Comparison of ENCODE assay signal across 8 mouse cellular contexts in genomic region chr9:14173631-14174323, GRCm38 (mm10).
DNase-seq lines count a peak whose midpoint lies in the region; ATAC-seq and TF ChIP-seq lines count a peak whose summit lies in the region.

No protein-coding gene starts in this region.

- 19% methylated on average over 11 of the region's 11 CpGs for WGBS in forebrain, embryonic 13.5 days
- WGBS in heart, embryonic 16.5 days = 21% methylated on average over 11 of the region's 11 CpGs
- WGBS in kidney, postnatal 0 days = 25% methylated on average over 11 of the region's 11 CpGs
- 29% methylated on average over 11 of the region's 11 CpGs for WGBS in liver, embryonic 13.5 days (ENCODE audit: insufficient replicate concordance)

- peak overlapping the region; percentile 27; the same call in 1 of the 2 replicates for H3K4me3 ChIP-seq in ES-Bruce4 (ENCODE audit: low read depth, low read length)
- no peak overlapping the region for H3K4me3 ChIP-seq in forebrain, embryonic 13.5 days
- H3K4me3 ChIP-seq in heart, embryonic 16.5 days (ENCODE audit: low read length) = peak overlapping the region; percentile 18; the same call in 1 of the 2 replicates
- no peak overlapping the region for H3K4me3 ChIP-seq in kidney, postnatal 0 days (replicated peaks; ENCODE audit: low read depth, low read length)
- H3K4me3 ChIP-seq in liver, embryonic 13.5 days (replicated peaks) = no peak overlapping the region

- no peak overlapping the region for H3K9ac ChIP-seq in ES-Bruce4 (ENCODE audit: low read depth, poor library complexity, severe bottlenecking)
- H3K9ac ChIP-seq in forebrain, embryonic 13.5 days = no peak overlapping the region
- H3K9ac ChIP-seq in heart, embryonic 16.5 days (ENCODE audit: low read length) = peak overlapping the region; percentile 47
- no peak overlapping the region; the same call in 1 of the 2 replicates for H3K9ac ChIP-seq in kidney, postnatal 0 days (ENCODE audit: low read depth, low read length)
- H3K9ac ChIP-seq in liver, embryonic 13.5 days = no peak overlapping the region

- peak overlapping the region; percentile 35 for H3K4me2 ChIP-seq in forebrain, embryonic 13.5 days
- peak overlapping the region; percentile 54 for H3K4me2 ChIP-seq in heart, embryonic 16.5 days (ENCODE audit: low read depth, low read length)
- H3K4me2 ChIP-seq in kidney, postnatal 0 days (ENCODE audit: low read length) = peak overlapping the region; percentile 30
- no peak overlapping the region for H3K4me2 ChIP-seq in liver, embryonic 13.5 days

- TF ChIP-seq POLR2A in ES-Bruce4 (IDR thresholded peaks at IDR 0.05; ENCODE audit: insufficient read depth, low read length) = no peak
- TF ChIP-seq POLR2A in brain, embryonic 14.5 days (IDR thresholded peaks at IDR 0.05; ENCODE audit: borderline replicate concordance, extremely low read depth, insufficient read depth, insufficient read length, poor library complexity, severe bottlenecking) = no peak

- peak; percentile 89 for ATAC-seq in forebrain, embryonic 13.5 days
- peak; percentile 89 for ATAC-seq in heart, embryonic 16.5 days (replicated peaks; ENCODE audit: extremely low read depth, insufficient read depth, low FRiP score)
- ATAC-seq in kidney, postnatal 0 days (replicated peaks; ENCODE audit: low FRiP score, low read depth) = peak; percentile 65
- 0 out of 2 replicates have a peak, but pooled peaks have one; percentile 18 for ATAC-seq in liver, embryonic 13.5 days (ENCODE audit: low read depth)
- no peak for ATAC-seq in megakaryocyte progenitor cell, adult 5-6 weeks (replicated peaks; ENCODE audit: poor library complexity)

- DNase-seq in brain, embryonic 14.5 days (ENCODE audit: low read depth) = peak; percentile 91
- peak; percentile 69 for DNase-seq in kidney, postnatal 0 days (ENCODE audit: low spot score)
- DNase-seq in liver, embryonic 13.5 days = no peak
- DNase-seq in retina, postnatal 1 day = peak; percentile 37

- H3K27ac ChIP-seq in ES-Bruce4 (ENCODE audit: insufficient read depth, low read length) = peak overlapping the region; percentile 68
- peak overlapping the region; percentile 37; the same call in 1 of the 2 replicates for H3K27ac ChIP-seq in forebrain, embryonic 13.5 days
- peak overlapping the region; percentile 93 for H3K27ac ChIP-seq in heart, embryonic 16.5 days (ENCODE audit: low read length)
- H3K27ac ChIP-seq in kidney, postnatal 0 days = peak overlapping the region; percentile 48
- H3K27ac ChIP-seq in liver, embryonic 13.5 days = no peak overlapping the region

- peak; percentile 88; the same call in 1 of the 2 replicates for TF ChIP-seq EP300 in ES-Bruce4 (IDR thresholded peaks at IDR 0.05; ENCODE audit: insufficient read depth, low read depth, low read length)

- TF ChIP-seq CTCF in ES-Bruce4 (IDR thresholded peaks at IDR 0.05; ENCODE audit: low read depth, low read length) = no peak
- no peak for TF ChIP-seq CTCF in brain, embryonic 14.5 days (IDR thresholded peaks at IDR 0.05; ENCODE audit: borderline replicate concordance, extremely low read depth, insufficient read depth, insufficient read length)
- TF ChIP-seq CTCF in kidney, postnatal 0 days (IDR thresholded peaks at IDR 0.05; ENCODE audit: low read depth) = no peak

- no peaks in the 10 kb centered on the region for H3K9me3 ChIP-seq in ES-Bruce4 (replicated peaks; ENCODE audit: control insufficient read depth, insufficient read depth, low read length, poor library complexity, severe bottlenecking)
- H3K9me3 ChIP-seq in forebrain, embryonic 13.5 days (replicated peaks) = no peaks in the 10 kb centered on the region
- H3K9me3 ChIP-seq in heart, embryonic 16.5 days (replicated peaks; ENCODE audit: control insufficient read depth, low read length) = no peaks in the 10 kb centered on the region
- no peaks in the 10 kb centered on the region for H3K9me3 ChIP-seq in kidney, postnatal 0 days (replicated peaks; ENCODE audit: low read length)
- H3K9me3 ChIP-seq in liver, embryonic 13.5 days (replicated peaks) = no peaks in the 10 kb centered on the region

- peaks cover 15% of the 10 kb centered on the region for H3K4me1 ChIP-seq in ES-Bruce4 (ENCODE audit: control insufficient read depth, insufficient read depth, low read length)
- peaks cover 35% of the 10 kb centered on the region for H3K4me1 ChIP-seq in forebrain, embryonic 13.5 days
- H3K4me1 ChIP-seq in heart, embryonic 16.5 days (ENCODE audit: control insufficient read depth, insufficient read depth, low read length) = peaks cover 26% of the 10 kb centered on the region
- peaks cover 29% of the 10 kb centered on the region; the same call in 1 of the 2 replicates for H3K4me1 ChIP-seq in kidney, postnatal 0 days (replicated peaks; ENCODE audit: insufficient read depth, low read length)
- H3K4me1 ChIP-seq in liver, embryonic 13.5 days (replicated peaks) = peaks cover 14% of the 10 kb centered on the region; the same call in 1 of the 2 replicates

- H3K36me3 ChIP-seq in ES-Bruce4 (ENCODE audit: control insufficient read depth, insufficient read depth, low read length, poor library complexity, severe bottlenecking) = no peaks in the 10 kb centered on the region
- H3K36me3 ChIP-seq in forebrain, embryonic 13.5 days (ENCODE audit: poor library complexity, severe bottlenecking) = no peaks in the 10 kb centered on the region
- no peaks in the 10 kb centered on the region for H3K36me3 ChIP-seq in heart, embryonic 16.5 days (ENCODE audit: control insufficient read depth, insufficient read depth)
- H3K36me3 ChIP-seq in kidney, postnatal 0 days (ENCODE audit: insufficient read depth, low read length) = no peaks in the 10 kb centered on the region
- no peaks in the 10 kb centered on the region for H3K36me3 ChIP-seq in liver, embryonic 13.5 days

- no peaks in the 10 kb centered on the region for H3K27me3 ChIP-seq in ES-Bruce4 (ENCODE audit: control insufficient read depth, insufficient read depth, low read length, poor library complexity, severe bottlenecking)
- H3K27me3 ChIP-seq in forebrain, embryonic 13.5 days = no peaks in the 10 kb centered on the region
- H3K27me3 ChIP-seq in heart, embryonic 16.5 days (ENCODE audit: control insufficient read depth, insufficient read depth, low read length) = no peaks in the 10 kb centered on the region
- H3K27me3 ChIP-seq in kidney, postnatal 0 days (ENCODE audit: insufficient read depth, low read length) = no peaks in the 10 kb centered on the region
- H3K27me3 ChIP-seq in liver, embryonic 13.5 days = no peaks in the 10 kb centered on the region

Comparison
In these comparisons a context has a peak if more than half of its experiments do, and no peak if none do; other contexts are left out.
1. H3K4me3 ChIP-seq: peak in ES-Bruce4 (single experiment) and heart, embryonic 16.5 days (single experiment); none in forebrain, embryonic 13.5 days (single experiment), kidney, postnatal 0 days (single experiment) and liver, embryonic 13.5 days (single experiment).